Mouse (Mus musculus): ENCODE measurements around the gene Tomt. TPM values are rescaled to one million over a fixed set of nuclear protein-coding genes. Genes with fewer than 3 reads are reported as not detected.

Tomt gene
- polyA plus RNA-seq, 1 experiment from 2014 or later: 0.29 TPM

DNA sequence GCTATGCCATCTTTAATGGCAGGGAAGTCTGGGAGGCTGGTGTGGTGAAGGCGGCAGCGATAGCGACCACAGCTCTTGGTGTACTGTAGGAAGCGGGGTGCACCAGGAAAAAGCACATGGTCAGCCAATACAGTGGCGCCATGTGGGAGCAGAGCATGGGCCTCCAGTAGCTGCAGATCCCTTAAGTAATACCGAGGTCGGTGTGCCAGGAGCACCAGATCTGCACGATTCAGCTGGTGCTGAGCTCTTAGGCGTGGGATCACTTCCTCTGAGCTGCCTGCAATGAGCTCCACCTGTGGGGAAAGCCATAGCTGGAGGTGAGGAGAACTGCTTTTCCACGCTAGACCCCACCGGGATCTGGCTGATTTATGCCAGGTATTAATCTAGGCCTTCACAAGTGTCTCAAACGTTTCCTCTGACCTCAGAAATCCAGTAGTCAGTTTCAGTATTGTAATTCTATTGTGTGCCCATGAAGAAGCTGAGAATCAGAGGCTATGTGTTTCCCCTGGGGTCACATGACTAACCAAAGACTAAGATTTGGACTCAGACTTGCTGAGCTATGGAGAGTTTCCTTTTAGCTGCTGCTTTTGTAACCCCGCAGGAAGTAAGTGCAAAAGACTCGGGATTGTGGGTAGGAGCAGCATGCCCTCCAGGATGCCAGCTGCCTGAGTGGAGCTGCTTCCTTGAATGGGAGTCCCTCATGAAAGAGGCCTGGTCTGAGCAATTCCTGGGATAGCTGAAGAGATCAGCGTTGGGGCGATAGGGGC is 5.6 kb downstream of the Tomt start:
- H3K4me2 ChIP-seq (replicated peaks): no peak overlapping the region
- H3K4me3 ChIP-seq: no peak overlapping the region
- WGBS: 90% methylated on average over 16 of the region's 16 CpGs
- peaks cover 20% of the 10 kb centered on the region for H3K36me3 ChIP-seq
- no peaks in the 10 kb centered on the region for H3K27me3 ChIP-seq
- no peak for ATAC-seq (ENCODE audit: low FRiP score, low read depth)
- H3K9ac ChIP-seq: peak overlapping the region; percentile 19
- peaks cover 9% of the 10 kb centered on the region for H3K4me1 ChIP-seq
- no peak overlapping the region for H3K27ac ChIP-seq
- no peaks in the 10 kb centered on the region for H3K9me3 ChIP-seq

- Histone ChIP-seq H3K9me3 (no peaks in the 10 kb centered on the region), H3K4me3 (peak overlapping the region; percentile 56), H3K36me3 (peaks cover 10% of the 10 kb centered on the region; the same call in 1 of the 2 replicates), H3K4me1 (peaks cover 5% of the 10 kb centered on the region; the same call in 1 of the 2 replicates), H3K4me2 (replicated peaks) (peak overlapping the region; percentile 63), H3K27me3 (no peaks in the 10 kb centered on the region), H3K9ac (peak overlapping the region; percentile 58), H3K27ac (peak overlapping the region; percentile 93)
- WGBS: under 1% methylated on average over 57 of the region's 57 CpGs
- ATAC-seq (ENCODE audit: low FRiP score, low read depth): peak; percentile 98
Measured at GRCm38 (mm10) chr7:101896104-101897066, 9.8 kb downstream of the Tomt start.

DNA sequence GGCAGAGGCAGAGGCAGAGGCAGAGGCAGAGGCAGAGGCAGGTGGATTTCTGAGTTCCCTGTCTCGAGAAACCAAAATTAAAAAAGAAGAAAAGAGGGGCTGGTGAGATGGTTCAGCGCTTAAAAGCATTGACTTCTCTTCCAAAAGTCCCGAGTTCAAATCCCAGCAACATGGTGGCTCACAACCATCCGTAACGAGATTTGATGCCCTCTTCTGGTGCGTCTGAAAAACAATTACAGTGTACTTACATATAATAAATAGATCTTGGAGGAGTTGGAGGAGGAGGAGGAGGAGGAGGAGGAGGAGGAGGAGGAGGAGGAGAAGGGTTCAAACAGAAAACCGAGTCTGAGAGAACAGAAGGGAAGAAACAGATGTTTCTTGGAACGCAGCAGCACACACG is 10.5 kb downstream of the Tomt start:
- WGBS: 33% methylated on average over 9 of the region's 9 CpGs
- peak overlapping the region; percentile 44; the same call in 1 of the 2 replicates for H3K27ac ChIP-seq
- ATAC-seq (ENCODE audit: low FRiP score, low read depth): no peak

GRCm38 (mm10) chr7:101888460-101888859 is 17.7 kb downstream of the Tomt start:
- no peak overlapping the region for H3K9ac ChIP-seq
- no peaks in the 10 kb centered on the region for H3K36me3 ChIP-seq
- H3K27ac ChIP-seq: no peak overlapping the region
- no peaks in the 10 kb centered on the region for H3K4me1 ChIP-seq
- 88% methylated on average over 4 of the region's 4 CpGs for WGBS
- no peaks in the 10 kb centered on the region for H3K9me3 ChIP-seq
- H3K27me3 ChIP-seq: no peaks in the 10 kb centered on the region
- no peak overlapping the region for H3K4me2 ChIP-seq (replicated peaks)
- ATAC-seq (ENCODE audit: low FRiP score, low read depth): no peak
- no peak overlapping the region for H3K4me3 ChIP-seq

More for the DNA sequence above, 10.5 kb downstream of the Tomt start:
- H3K4me1 ChIP-seq: peaks cover 5% of the 10 kb centered on the region; the same call in 1 of the 2 replicates
- peak overlapping the region; percentile 56 for H3K4me3 ChIP-seq
- no peaks in the 10 kb centered on the region for H3K9me3 ChIP-seq
- H3K27me3 ChIP-seq: no peaks in the 10 kb centered on the region
- peaks cover 5% of the 10 kb centered on the region; the same call in 1 of the 2 replicates for H3K36me3 ChIP-seq
- H3K9ac ChIP-seq: peak overlapping the region; percentile 58; the same call in 1 of the 2 replicates
- H3K4me2 ChIP-seq (replicated peaks): peak overlapping the region; percentile 63

DNA sequence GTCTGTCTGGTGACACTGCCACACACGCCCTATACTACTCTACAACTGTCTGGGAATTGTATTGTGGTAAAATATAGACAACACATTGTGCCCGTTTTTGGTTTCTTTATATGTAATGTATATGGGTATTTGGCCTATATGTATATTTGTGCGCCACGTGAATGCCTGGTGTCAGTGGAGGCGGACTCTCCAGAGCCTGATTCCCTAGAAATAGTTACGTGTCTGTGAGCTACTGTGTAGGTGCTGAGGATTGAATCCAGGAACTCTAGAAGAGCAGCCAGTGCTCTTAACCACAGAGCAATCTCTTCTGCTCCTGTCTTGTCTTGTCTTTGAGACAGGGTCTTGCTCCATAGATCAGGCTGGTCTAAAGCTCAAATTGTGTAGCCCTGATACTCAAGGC is 19.9 kb downstream of the Tomt start:
- Histone ChIP-seq H3K27me3 (no peaks in the 10 kb centered on the region), H3K27ac (no peak overlapping the region), H3K9me3 (no peaks in the 10 kb centered on the region), H3K4me1 (no peaks in the 10 kb centered on the region), H3K9ac (no peak overlapping the region), H3K36me3 (no peaks in the 10 kb centered on the region), H3K4me3 (no peak overlapping the region), H3K4me2 (replicated peaks) (no peak overlapping the region)
- ATAC-seq (ENCODE audit: low FRiP score, low read depth): no peak
- WGBS: 85% methylated on average over 6 of the region's 6 CpGs

DNA sequence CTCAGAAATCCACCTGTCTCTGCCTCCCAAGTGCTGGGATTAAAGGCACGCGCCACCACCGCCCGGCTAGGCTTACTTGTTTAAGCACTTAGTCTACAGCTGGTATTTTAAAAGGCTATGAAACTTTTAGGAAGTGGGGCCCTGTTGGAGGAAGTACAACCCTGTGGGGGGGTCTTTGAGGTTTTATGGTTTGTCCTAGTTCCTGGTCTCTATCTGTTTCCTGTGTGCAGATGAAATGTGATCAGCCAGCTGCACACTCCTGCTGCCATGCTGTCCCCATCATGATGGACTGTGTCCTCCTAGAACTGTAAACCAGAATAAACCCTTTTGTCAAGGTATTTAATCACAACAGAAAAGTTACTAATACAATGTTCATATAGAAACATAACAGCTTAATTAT is 22.0 kb downstream of the Tomt start:
- no peaks in the 10 kb centered on the region for H3K36me3 ChIP-seq
- no peak overlapping the region for H3K27ac ChIP-seq
- H3K4me1 ChIP-seq: no peaks in the 10 kb centered on the region
- 89% methylated on average over 4 of the region's 4 CpGs for WGBS
- H3K27me3 ChIP-seq: no peaks in the 10 kb centered on the region
- H3K4me2 ChIP-seq (replicated peaks): no peak overlapping the region
- H3K9me3 ChIP-seq: no peaks in the 10 kb centered on the region
- no peak overlapping the region for H3K4me3 ChIP-seq
- no peak for ATAC-seq (ENCODE audit: low FRiP score, low read depth)
- H3K9ac ChIP-seq: no peak overlapping the region

DNA sequence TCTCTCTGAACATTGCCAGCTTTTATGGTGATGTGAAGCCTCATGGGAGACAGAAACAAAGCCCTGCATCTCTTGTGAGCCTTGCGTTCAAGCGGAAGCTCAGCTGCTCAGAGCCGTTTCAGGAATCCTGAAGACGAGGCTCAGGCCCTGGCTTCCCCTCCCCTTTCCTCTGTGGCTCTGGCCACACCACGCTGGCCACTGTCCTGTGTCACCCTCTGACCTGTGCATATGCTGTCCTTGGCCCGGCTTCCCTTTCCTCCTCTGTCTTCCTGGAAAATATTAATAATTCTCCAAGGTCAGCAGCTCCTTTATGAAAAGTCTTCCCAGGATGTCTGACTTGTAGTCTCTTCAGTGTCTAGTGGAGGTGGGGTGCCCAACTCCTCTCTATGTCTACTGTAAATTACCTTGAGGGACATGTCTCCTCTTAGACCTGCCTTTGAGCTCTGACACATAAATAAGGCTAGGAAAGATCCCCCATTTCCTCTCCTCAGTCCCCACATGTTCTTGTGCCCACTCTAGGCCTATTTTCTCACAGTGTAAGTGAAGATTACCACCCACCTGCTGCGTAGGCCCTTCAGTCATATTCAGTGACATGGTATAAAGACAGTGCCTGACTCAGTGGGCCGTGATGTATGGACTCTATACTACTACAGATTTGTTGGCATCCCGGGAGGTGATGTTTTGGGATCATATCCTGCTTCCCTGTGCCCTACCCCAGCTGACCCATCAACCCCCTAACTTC is 23.6 kb downstream of the Tomt start:
- no peak overlapping the region for H3K4me3 ChIP-seq
- no peak overlapping the region for H3K4me2 ChIP-seq (replicated peaks)
- H3K27me3 ChIP-seq: no peaks in the 10 kb centered on the region
- ATAC-seq (ENCODE audit: low FRiP score, low read depth): no peak
- WGBS: 67% methylated on average over 9 of the region's 9 CpGs
- no peaks in the 10 kb centered on the region for H3K4me1 ChIP-seq
- no peak overlapping the region for H3K27ac ChIP-seq
- H3K36me3 ChIP-seq: no peaks in the 10 kb centered on the region
- no peak overlapping the region for H3K9ac ChIP-seq
- H3K9me3 ChIP-seq: no peaks in the 10 kb centered on the region

DNA sequence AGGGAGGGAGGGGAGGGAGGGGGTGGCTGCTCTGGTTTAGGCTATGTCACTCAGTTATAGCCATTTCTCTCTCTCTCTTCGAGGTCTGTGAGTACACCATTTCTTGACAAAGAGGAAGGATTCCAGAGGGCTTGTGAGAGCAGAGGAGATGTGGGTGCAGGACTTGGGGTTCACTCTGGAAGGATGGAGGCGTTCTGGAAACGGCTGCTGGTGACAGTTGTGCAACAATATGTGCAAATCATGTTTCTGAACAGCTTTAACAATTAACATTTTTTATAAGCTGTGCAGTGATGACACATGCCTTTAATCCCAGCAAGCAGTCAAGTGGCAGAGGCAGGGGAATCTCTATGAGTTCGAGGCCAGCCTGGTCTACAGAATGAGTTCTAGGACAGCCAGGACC is 25.3 kb downstream of the Tomt start:
- no peaks in the 10 kb centered on the region for H3K36me3 ChIP-seq
- no peak overlapping the region for H3K4me2 ChIP-seq (replicated peaks)
- no peaks in the 10 kb centered on the region for H3K4me1 ChIP-seq
- H3K9me3 ChIP-seq: no peaks in the 10 kb centered on the region
- no peak for ATAC-seq (ENCODE audit: low FRiP score, low read depth)
- 81% methylated on average over 4 of the region's 4 CpGs for WGBS
- no peak overlapping the region for H3K27ac ChIP-seq
- H3K4me3 ChIP-seq: no peak overlapping the region
- no peak overlapping the region for H3K9ac ChIP-seq
- no peaks in the 10 kb centered on the region for H3K27me3 ChIP-seq

DNA sequence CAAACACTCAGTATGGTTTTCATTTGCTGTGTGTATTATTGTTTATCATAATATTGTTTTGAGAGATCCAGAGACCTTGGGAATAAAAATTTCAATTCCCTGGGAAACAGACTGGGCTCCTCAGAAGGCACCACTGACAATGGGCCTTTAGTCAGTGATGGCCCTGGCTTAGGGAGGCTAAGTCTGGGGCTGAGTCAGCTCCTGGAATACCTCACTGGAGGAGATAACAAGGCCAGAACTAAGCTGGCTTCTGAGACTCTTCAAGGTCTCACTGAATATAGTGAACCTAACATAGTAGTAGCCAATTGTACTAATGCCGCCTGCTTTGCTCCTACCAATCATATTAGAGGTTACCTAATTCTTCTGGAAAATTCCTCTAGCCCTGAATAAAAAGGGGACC is 30.2 kb downstream of the Tomt start:
- ATAC-seq (ENCODE audit: low FRiP score, low read depth): no peak
- no peaks in the 10 kb centered on the region for H3K27me3 ChIP-seq
- H3K27ac ChIP-seq: no peak overlapping the region
- WGBS: 76% methylated on average over 1 of the region's 1 CpGs
- H3K4me2 ChIP-seq (replicated peaks): no peak overlapping the region
- H3K9me3 ChIP-seq: no peaks in the 10 kb centered on the region
- no peaks in the 10 kb centered on the region for H3K36me3 ChIP-seq
- H3K9ac ChIP-seq: no peak overlapping the region
- H3K4me3 ChIP-seq: no peak overlapping the region
- H3K4me1 ChIP-seq: no peaks in the 10 kb centered on the region

DNA sequence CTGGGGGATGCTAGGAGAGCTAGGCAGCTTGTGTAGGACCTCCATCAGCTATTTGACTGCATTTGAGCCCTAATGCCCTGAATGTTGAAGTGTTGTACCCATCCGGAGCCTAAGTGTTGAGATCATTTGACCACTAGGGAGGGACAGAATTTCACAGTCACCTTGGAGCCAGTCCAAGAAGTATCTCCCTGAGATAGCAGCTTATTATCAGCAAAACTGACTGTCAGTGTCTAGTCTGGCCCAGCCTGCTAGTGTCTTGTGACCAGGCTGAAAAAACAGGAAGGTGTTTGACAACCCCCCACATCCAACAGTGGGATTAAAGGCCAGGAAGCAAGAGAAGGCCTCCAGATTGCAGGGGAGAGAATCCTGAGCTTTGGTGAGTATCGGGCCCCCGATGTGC is 34.9 kb downstream of the Tomt start:
- Histone ChIP-seq H3K4me1 (no peaks in the 10 kb centered on the region), H3K36me3 (no peaks in the 10 kb centered on the region), H3K9ac (no peak overlapping the region), H3K4me2 (replicated peaks) (no peak overlapping the region), H3K4me3 (no peak overlapping the region), H3K9me3 (no peaks in the 10 kb centered on the region), H3K27ac (no peak overlapping the region), H3K27me3 (no peaks in the 10 kb centered on the region)
- 91% methylated on average over 3 of the region's 3 CpGs for WGBS
- ATAC-seq (ENCODE audit: low FRiP score, low read depth): no peak

GRCm38 (mm10) chr7:101870629-101871028 is 35.5 kb downstream of the Tomt start, which contains the start of gene Folr1:
TSS of gene Folr1 (minus strand) at chr7:101870788.
- H3K36me3 ChIP-seq: no peaks in the 10 kb centered on the region
- ATAC-seq (ENCODE audit: low FRiP score, low read depth): no peak
- no peak within 1 kb of the TSS for H3K4me3 ChIP-seq
- H3K27ac ChIP-seq: no peak within 1 kb of the TSS
- H3K9me3 ChIP-seq: no peaks in the 10 kb centered on the region
- no peaks in the 10 kb centered on the region for H3K4me1 ChIP-seq
- no peak within 1 kb of the TSS for H3K4me2 ChIP-seq (replicated peaks)
- no peak within 1 kb of the TSS for H3K9ac ChIP-seq
- H3K27me3 ChIP-seq: no peaks in the 10 kb centered on the region
- 41% methylated on average over 2 of the region's 2 CpGs for WGBS

DNA sequence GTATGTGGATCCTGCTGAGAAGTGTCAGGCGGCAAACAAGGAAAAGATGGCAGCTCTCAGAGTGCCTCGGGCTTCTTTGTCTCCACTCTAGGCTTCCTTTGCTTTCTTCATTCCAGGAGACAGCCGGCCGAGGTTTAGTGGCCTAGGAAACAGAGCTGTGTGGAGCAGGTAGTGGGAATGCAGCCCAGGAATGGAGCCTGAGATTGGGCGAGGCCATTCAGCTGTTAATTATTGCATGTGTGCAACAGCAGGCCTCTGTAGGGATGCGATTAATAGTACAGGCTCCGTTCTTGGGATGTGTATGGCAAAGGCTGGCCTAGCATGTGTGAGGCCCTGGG is 37.0 kb downstream of the Tomt start:
- Histone ChIP-seq H3K4me1 (no peaks in the 10 kb centered on the region), H3K27ac (no peak overlapping the region), H3K4me3 (no peak overlapping the region), H3K9ac (no peak overlapping the region), H3K27me3 (no peaks in the 10 kb centered on the region), H3K36me3 (no peaks in the 10 kb centered on the region), H3K9me3 (no peaks in the 10 kb centered on the region), H3K4me2 (replicated peaks) (no peak overlapping the region)
- ATAC-seq (ENCODE audit: low FRiP score, low read depth): no peak
- 67% methylated on average over 7 of the region's 7 CpGs for WGBS

Data from limb, embryonic 13.5 days (tissue).